Mouse (Mus musculus) left cerebral cortex, adult 2 months (tissue): ENCODE results near the gene Sowaha. TPM values are rescaled to one million over a fixed set of nuclear protein-coding genes. Genes with fewer than 3 reads are reported as not detected.

Experiments
- DNase-seq, 2 experiments: peaks; one replicate each; pipeline ENCODE4 v3.0.0; 2021 to 2022; ENCODE audit warnings: low spot score in 2 of 2, mixed read lengths in 1 of 2; ENCODE audit errors: extremely low spot score in 1 of 2
- H3K27ac ChIP-seq: fragments of 200-600 bp; 2 replicates; pipeline ENCODE4 v1.8.1; 2022
- H3K4me3 ChIP-seq: fragments of 200-600 bp; 2 replicates; pipeline ENCODE4 v1.8.1; 2022
- CTCF ChIP-seq: fragments of 200-600 bp; IDR thresholded peaks from 2 replicates; pipeline ENCODE4 v1.8.1; 2022; ENCODE audit warnings: antibody characterized with exemption, mild to moderate bottlenecking, moderate library complexity
- intact Hi-C: fragments of 180-260 bp; cut with DNase I; formaldehyde crosslinking; loops from one replicate; pipeline ENCODE4 v1.15.1; 2025
- total RNA-seq, 2 experiments: library from RNA; stranded (reverse); gene quantifications; 2 replicates each; pipeline ENCODE4 v1.2.3; 2021

Sowaha gene
- total RNA-seq, 2 experiments from 2014 or later, result 68.8 to 83.8 TPM

DNA sequence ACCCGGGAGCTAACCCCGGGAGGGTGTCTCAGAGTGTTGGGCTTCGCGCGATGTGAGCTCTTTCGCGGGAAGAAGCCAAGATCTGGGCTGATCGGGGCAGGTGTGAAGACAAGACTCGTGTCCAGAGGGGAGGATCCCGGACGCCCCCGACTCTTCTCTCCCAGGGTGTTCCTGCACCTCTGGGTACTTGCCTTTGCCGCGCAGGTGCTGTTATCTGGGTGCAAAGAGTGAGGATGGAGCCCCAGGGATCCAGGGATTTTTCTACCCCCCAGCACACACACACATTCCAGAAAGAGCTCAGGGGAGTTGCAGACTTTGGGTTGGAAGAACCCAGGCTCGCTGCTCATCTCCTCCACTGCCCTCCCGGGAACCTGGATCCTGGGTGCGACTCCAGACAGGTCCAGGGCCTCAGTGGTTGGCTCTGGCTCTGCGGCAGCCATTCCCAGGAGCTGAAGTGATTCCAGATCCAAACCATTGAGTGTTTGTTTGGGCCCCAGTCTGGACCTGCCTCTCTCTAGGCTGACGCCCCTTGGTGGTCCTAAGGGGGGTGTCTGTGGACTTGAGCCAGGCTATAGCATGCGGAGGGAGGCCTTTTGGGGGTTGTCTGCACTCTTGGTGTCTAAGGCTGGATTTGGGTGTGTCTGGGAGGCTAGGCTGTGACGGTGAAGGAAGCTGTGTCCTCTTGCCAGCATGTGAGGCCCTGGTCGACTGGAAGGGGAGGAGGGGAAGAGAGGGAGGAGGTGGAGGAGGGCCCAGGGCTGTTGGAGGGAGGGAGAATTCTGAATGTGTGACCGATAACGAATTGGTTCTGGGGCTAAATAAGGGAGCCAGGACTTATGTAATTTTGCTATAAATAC lies 40.3 kb upstream of the Sowaha start:
- TF ChIP-seq CTCF, result no peak
- intact Hi-C loops, result loop anchor here (2.0 kb wide), 2 partner anchors 24 to 50 kb away; partner anchors contain the start of gene Gm9837
- Histone ChIP-seq H3K4me3 (peak overlapping the region; percentile 81), H3K27ac (peak overlapping the region; percentile 99)
- peak; percentile 68 for DNase-seq

DNA sequence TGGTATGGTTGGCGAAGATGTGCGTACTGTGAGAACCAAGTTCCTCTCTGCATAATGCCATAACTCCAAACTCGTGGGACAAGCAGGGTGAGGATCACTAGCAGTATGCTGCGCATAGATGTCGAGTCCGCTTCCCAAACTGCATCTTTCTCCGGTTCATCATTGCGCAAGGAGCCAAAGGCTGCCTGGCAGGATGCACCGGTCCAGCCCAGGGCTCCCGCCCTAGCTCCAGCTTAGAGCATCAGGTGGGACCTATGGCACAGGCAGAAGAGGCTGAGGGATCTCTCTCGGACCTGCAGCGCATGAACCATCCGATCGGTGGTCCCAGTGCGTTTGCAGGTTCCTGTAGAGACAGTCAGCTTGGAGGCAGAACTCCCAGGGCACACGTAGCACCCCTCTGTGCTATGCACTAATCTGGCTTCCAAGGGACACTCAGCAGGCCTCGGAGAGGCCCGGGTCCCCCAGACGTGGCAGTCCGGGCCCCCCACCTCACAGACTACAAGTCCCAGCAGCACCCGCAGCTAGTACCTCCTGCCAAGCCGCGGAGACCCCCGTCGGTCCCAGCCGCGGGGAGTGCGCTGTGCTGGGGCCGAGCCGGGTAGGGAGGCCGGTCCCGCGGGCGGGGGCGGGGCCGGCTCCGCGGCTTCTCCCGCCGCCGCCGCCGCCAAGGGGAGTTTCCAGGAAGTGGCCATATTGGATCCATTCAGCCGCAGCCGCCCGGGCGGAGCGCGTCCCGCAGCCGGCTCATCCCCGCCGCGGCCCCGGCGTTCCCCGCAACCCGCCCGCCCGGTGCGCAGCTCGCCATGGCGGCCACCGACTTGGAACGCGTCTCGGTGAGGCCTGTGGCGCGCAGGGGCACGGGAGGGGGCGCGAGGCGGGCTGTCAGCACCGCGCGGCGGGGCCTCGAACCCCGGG lies 39.4 kb upstream of the Sowaha start, which contains the start of gene Sept8:
Sept8 (plus strand) TSS at position 51 of the 915 bp plus-strand sequence.
- Histone ChIP-seq H3K27ac (peak within 1 kb of the TSS; percentile 99), H3K4me3 (peak within 1 kb of the TSS; percentile 81)
- DNase-seq, result peak; percentile 67 to 71
- TF ChIP-seq CTCF, result no peak; the same call in 1 of the 2 replicates
- intact Hi-C loops, result loop anchor here (2.0 kb wide), 2 partner anchors 23 to 49 kb away; partner anchors contain the start of gene Gm9837

DNA sequence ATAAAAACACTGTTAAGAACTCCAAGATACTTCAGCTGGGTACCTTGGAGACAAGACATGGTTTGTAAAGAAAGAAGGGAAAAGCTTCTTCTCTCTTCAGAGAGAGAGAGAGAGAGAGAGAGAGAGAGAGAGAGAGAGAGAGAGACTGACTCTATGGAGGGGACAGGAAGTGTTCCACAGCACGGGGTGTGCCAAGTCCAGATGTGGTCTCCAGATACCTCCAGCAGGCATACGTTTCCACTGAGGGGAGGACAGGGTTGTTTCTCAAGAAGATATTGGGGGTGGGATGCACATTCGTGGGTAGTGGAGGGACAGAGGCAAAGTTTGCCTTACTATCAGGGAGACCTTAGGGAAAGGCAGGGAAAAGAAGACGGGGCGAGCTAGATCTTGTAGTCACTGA lies 38.7 kb upstream of the Sowaha start:
- peak overlapping the region; percentile 99 for H3K27ac ChIP-seq
- intact Hi-C loops, result no loop called here

GRCm38 (mm10) chr11:53516775-53517627 lies 36.9 kb upstream of the Sowaha start:
- DNase-seq, result no peak
- TF ChIP-seq CTCF, result no peak
- no peak overlapping the region for H3K27ac ChIP-seq
- H3K4me3 ChIP-seq, result no peak overlapping the region
- intact Hi-C loops, result no loop called here

More for the DNA sequence above, 38.7 kb upstream of the Sowaha start:
- TF ChIP-seq CTCF, result no peak
- DNase-seq, result no peak
- no peak overlapping the region for H3K4me3 ChIP-seq

DNA sequence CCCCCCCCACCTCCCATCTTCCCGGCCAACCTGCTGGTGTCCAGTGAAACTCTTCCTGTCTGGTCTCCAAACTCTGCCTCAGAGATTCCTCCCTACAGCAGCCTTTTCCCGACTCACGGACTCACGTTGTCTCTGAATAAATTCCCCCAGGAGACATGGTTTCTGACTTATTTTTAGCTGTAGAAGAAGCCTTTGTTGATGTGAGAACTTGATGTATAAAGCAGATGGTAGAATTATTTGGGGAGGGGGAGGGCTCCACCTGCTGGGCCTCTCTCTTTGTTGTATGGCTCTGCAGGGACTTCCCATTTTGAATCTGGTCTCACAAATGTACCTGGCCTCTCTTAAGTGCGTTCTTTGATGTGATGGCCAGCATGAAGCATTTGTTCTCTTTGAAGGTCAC lies 30.3 kb upstream of the Sowaha start:
- Histone ChIP-seq H3K4me3 (no peak overlapping the region), H3K27ac (no peak overlapping the region)
- intact Hi-C loops, result no loop called here
- peak; percentile 1; the same call in 1 of the 2 replicates for TF ChIP-seq CTCF
- DNase-seq, result no peak

GRCm38 (mm10) chr11:53508591-53508990 lies 28.5 kb upstream of the Sowaha start:
- no peak for TF ChIP-seq CTCF
- DNase-seq, result no peak
- intact Hi-C loops, result no loop called here
- Histone ChIP-seq H3K4me3 (no peak overlapping the region), H3K27ac (no peak overlapping the region)

DNA sequence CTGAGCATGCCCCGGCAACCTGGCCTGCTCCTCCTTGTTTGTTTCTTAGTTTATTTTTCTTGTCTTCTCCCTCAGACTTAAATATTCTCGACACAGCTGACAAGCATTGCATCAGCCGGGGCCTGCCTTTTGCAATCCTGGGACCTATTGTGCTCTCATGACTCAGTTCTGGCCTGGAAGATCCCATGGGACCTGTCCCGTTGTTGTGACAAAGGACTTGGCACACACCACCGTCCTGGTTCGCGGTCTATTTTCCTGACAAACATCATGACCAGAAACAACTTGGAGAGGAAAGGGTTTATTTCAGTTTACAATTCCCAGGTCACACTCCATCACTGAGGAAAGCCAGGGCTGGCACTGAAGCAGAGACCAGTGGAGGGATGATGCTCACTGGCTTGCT lies 28.1 kb upstream of the Sowaha start:
- DNase-seq, result no peak
- H3K4me3 ChIP-seq, result no peak overlapping the region
- no peak for TF ChIP-seq CTCF
- no peak overlapping the region for H3K27ac ChIP-seq
- intact Hi-C loops, result no loop called here

DNA sequence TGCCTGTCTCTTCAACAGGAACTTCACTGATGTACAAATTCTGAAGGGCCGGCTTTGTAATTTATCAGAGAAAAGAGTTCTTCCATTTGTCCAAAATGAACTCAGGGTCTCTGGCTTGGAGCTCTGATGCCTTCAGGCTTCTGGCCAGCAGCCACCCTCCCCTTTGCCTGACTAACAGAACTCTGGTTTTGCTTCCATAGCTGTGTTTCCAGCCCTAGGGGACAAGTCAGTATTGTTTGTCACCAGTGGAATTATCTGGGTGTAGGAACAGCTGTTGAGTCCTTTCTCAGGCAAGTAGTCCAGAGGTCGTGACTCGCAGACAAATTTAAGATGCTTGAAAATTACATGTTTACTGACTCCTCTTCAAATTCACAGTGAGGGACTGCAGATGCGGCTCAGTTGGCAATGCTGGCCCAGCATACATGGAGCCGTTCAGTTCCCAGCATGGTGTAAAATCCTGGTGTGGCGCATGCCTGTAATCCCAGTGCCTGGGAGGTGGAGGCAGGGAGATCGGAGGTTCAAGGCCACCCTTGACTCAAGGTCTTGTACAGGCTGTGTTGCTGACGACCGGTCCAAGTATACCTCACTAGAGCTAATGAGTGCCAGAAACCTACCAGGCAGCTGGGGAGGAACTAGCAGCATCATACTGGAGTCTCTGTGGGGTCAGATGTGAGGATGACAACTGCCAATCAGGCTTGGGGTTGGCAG lies 27.2 kb upstream of the Sowaha start:
- Histone ChIP-seq H3K27ac (no peak overlapping the region), H3K4me3 (no peak overlapping the region)
- intact Hi-C loops, result no loop called here
- TF ChIP-seq CTCF, result no peak
- no peak for DNase-seq

DNA sequence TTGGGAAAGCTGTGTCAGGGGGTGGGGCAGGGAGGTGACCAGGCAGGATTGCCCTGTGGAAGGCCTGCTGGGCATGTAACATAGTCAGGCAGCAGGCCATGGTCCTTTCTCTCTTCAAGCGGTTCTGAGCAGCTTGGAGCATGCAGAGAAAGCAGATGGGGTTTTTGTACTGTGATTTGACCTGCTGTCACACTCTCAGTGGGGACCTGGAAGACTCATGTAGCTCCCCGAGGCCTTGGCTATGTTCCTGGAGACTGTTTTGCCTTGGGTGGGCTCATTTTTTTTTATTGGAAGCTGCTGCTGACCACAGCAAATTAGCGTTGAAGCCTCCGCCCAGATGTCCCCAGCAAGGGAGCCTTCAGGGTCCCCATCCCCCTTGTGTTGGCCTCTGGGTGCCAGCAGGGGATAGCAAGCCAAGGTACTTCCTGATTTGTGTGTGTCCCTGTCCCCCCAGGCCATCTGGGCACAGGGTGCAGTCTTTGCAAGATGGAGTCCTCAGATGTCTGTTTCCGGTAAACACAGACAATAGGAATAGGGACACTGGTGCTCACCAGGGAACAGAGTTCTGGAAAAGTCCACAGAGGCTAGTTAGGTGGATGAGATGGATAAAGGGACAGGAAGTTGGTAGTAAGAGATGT lies 25.1 kb upstream of the Sowaha start:
- Histone ChIP-seq H3K27ac (no peak overlapping the region), H3K4me3 (no peak overlapping the region)
- TF ChIP-seq CTCF, result no peak
- intact Hi-C loops, result no loop called here
- DNase-seq, result no peak

- TF ChIP-seq CTCF, result no peak
- Histone ChIP-seq H3K27ac (no peak overlapping the region), H3K4me3 (no peak overlapping the region)
- no peak for DNase-seq
- intact Hi-C loops, result no loop called here
Observed at GRCm38 (mm10) chr11:53504376-53504775, 24.3 kb upstream of the Sowaha start.
